Mouse (Mus musculus): ENCODE data around the gene Grin3b.

Gene Grin3b

DNA sequence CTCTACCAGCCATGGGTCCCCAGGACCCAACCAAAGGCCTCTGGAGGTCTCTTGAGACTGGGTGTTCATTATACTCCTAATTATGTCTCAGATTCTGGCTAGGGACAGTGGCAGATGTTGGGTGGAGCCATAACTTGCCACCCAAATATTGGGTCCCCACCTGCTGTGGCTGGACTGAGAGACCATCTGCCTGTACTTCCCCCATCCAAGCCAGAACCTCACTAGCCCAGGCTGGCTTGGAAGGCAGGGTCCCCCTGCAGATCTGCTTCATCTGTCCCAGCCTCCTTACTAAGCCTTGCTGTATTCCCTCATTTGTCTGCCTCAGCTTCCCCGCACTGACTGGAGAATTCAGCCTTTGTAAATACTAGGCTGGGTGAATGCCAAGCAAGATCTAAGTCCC lies 2.3 kb upstream of the Grin3b start:
- DNase-seq = no peak

DNA sequence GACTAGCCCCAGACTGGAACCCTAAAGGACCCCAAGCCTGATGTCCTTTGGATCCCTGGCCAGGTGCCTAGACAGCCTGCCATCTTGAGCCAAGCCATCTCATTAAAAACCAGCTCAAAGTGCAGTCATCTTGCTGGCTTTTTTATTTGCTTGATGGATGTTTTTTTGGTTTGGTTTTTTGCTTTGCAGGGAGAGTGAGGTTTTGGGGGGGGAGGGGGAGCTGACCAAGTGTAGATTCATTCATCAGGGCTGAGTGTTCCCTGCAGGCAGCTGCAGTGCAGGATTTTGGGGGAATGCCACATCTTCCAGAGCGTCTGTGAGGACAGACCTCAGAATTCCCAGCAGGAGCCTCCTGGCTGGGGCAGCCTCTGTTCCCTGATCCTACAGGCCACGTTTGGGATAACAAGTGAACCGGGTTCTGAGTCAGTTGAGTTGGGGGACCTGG lies 1.4 kb upstream of the Grin3b start:
- no peak for DNase-seq

DNA sequence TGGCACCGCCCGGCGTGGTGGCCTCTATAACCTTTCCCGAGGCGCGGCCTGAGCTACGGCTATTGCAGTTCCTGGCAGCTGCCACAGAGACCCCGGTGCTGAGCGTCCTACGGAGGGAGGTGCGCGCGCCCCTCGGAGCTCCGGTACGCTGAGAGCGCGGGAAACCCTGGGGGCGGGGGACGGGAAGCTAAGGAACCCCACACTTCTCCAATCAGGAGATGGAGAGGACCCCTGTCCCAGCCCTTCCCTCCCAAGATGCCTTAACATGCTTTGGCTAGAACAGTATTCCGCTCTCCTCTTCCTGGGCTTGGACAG lies 625 bp downstream of the Grin3b start:
- DNase-seq = no peak

DNA sequence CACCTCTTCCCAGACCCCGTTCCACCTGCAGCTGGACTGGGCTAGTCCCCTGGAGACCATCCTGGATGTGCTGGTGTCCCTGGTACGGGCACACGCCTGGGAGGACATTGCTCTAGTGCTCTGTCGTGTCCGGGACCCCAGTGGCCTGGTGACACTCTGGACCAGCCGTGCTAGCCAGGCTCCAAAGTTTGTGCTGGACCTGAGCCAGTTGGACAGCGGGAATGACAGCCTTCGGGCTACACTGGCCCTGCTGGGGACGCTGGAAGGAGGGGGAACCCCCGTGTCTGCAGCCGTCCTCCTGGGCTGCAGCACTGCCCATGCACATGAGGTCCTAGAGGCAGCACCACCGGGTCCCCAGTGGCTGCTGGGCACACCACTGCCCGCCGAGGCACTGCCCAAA lies 2.3 kb downstream of the Grin3b start:
- DNase-seq = peak in 1 of 2 experiments; percentile 68

DNA sequence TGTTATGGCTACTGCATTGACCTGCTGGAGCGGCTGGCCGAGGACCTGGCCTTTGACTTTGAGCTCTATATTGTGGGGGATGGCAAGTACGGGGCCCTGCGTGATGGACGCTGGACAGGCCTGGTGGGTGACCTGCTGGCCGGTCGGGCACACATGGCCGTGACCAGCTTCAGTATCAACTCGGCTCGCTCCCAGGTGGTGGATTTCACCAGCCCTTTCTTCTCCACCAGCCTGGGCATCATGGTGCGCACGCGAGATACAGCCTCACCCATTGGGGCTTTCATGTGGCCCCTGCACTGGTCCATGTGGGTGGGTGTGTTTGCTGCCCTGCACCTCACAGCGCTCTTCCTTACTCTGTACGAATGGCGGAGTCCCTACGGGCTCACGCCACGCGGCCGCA lies 3.6 kb downstream of the Grin3b start:
- no peak for DNase-seq

DNA sequence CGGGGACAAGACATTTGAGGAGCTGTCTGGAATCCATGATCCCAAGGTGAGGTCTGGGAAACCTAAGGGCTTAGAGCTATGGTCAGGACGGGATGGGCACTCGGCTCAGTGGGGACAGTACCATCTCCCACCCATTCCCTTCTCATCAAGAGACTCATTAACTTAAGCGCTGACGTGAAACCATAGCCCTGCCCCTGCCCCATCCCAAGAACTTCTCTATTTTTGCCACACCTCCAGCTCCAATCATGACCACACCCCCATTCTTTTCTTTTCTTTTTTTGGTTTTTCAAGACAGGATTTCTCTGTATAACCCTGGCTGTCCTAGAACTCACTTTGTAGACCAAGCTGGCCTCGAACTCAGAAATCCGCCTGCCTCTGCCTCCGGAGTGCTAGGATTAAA lies 4.2 kb downstream of the Grin3b start:
- no peak for DNase-seq

DNA sequence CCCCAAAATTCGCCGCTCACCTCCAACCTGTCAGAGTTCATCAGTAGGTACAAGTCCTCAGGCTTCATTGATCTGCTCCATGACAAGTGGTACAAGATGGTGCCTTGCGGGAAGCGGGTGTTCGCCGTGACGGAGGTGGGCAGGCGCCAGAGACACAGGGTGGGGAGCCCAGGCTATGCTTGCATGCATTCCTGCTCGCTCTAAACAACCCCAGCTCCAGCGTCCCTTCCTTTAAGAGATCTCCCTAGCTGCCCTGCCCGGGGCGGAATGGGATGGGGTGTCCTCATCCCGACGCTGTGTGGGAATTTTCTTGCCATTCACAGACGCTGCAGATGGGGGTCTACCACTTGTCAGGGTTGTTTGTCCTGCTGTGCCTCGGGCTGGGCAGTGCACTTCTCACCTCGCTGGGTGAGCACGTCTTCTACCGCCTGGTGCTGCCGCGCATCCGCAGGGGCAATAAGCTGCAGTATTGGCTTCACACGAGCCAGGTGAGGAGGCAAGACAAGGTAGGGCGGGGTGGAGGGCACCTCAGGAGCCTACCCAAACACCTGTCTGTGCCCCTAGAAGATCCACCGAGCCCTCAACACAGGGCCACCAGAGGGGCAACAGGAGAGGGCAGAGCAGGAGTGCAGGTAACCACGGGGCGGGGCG lies 5.7 kb downstream of the Grin3b start:
- DNase-seq = no peak

DNA sequence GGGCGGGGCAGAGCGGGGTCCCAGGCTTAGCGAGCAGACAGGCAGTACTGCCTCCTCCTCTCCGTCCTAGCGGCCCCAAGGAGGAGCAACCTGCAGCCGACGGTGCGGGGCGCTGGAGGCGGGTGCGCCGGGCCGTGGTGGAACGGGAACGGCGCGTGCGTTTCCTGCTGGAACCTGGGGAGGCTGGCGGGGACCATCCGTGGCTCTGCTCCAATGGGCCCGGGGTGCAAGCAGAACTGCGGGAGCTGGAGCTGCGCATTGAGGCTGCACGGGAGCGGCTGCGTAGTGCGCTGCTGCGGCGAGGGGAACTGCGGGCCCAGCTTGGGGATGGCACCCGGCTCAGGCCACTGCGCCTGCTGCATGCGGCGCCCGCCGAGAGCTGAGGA lies 6.2 kb downstream of the Grin3b start:
- DNase-seq = no peak

DNA sequence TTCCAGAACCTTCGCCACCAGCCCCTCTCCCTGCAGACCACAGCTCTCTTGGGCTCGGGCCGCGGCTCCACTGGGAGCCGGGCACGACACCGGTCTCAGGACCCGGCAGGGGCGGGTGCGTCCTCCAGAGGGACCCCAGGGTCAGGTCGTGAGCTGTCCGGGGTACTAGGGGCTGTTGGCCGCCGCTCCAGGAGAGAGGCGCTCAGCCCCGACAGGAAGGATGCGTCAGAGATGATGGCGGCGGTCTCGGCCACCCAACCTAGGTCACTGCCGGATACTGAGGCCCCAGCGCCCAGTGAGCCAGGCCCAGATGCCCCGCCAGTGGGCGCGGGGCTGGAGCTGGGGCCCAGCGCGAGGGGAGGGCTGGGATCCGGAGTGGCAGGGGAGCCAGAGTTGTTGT lies 6.8 kb downstream of the Grin3b start:
- DNase-seq = no peak

DNA sequence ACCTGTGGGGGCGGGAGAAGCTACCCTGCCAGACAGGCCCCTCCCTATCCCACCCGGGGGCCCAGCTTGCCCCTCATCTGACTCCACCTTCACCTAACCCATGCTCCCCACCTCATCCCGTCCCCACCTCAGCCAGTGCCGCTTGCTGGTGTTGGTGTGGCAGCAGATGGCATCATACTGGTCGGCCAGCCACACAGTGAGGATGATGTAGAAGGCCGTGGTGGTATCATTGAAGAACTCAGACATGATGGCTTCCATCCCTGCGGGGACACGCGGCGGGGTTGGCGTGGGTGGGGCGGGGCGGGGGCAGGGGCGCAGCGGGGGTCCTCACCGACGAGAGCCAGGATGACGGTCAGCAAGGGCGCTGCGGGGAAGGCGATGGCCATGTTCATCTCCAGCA lies 7.5 kb downstream of the Grin3b start:
- no peak for DNase-seq

DNA sequence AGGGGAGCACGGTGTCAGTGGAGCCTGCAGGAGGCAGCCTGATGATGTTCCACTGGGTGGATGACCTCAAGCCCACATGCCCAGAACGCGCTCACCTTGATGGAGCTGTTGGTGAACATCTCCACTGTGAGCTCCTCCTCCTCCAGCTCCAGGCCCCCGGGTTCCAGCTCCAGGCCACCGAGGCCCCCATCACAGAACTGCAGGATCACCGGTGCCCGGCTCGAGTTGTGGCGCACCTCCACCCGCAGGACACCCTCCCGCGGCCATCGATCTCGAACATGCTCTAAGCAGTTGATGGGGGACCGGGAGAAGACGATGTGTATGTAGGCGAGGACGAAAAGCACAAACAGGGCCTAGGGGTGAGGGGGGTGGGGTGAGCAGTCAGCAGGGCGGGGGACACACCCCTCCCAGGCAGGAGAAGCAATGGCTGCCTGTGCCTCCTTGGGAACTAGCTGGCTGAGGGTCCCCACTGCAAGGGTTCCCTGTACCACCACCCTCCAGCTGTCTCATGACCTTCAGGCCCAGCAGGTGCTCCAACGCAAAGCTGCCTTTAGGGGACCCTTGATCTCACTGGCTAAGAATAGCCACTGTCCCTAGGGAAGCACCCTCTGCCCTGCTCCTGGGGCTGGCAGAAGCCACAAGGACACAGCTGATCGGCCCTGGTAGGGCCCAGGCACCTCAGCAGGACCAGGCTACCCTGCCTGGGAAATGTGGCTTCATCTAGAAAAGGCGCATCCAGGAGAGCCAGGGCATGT lies 9.1 kb downstream of the Grin3b start:
- DNase-seq = no peak

DNA sequence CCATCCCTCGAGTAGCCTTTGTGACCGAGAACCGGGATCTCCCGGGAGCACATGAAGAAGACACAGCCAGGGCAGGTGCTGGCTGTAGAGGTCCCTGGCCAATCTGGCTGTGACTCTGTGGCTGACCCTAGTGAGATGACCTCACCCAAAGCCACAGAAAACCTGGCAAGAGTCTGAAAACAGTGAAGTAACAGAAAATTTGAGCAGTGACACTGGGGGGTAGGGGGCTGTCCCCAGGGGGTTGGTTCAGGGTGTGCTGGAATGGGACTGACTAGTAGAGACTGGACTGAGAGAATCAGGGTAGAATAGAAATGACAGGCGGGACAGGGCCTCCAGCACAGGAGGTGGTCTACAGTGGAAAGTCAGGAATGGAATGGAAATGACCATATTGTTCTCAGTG lies 12.7 kb downstream of the Grin3b start:
- DNase-seq = no peak

DNA sequence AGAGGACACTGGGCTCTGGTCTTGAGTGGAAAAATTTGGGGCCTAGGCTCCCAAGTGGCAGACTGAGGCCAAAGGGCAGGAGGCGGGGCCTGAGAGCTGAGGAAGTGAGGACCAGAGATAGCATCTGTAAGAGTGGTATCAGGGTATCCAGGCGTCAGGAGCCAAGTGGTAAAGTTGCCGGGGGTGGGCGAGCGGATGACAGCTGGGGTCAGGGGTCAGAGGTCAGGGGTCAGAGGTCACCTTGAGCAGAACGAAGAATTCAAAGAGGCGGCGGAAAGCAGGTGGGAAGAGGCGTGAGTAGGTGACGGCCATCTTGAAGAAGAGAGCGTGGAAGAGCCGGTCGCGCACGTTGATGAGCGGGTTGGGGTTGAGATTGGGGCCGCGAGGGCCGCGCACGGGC lies 13.2 kb downstream of the Grin3b start:
- DNase-seq = peak; percentile 69 to 72

DNA sequence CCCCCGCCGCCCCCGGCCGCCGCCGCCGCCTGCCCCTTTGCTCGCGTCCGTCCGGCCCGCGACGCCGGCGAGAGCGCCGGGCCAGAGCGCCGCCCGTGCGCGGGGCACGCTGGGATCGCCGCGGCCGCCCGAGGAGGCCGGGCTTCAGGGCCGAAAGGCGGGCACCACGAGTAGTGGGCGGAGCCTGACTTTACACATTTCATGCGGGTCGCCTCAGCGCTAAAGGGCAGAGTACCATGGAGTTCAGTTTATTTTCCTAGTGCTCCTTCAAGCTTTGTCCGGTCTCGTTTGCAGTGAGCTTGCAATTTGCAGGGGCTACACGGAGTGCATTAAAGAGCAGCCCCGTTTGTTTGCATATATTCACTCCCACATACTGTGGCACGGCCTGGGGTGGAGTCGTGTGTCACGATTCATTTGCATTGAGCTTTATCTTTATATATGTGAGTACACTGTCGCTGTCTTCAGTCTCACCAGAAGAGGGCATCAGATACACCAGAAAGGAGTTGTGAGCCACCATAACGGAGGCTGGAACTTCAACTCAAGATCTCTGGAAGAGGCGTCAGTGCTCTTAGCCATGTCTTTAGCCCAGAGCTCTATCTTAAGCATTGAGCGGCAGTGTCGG lies 13.8 kb downstream of the Grin3b start, which contains the start of gene Tmem259:
Tmem259 (minus strand) TSS at position 136 of the 622 bp plus-strand sequence.
- peak; percentile 91 to 94 for DNase-seq

DNA sequence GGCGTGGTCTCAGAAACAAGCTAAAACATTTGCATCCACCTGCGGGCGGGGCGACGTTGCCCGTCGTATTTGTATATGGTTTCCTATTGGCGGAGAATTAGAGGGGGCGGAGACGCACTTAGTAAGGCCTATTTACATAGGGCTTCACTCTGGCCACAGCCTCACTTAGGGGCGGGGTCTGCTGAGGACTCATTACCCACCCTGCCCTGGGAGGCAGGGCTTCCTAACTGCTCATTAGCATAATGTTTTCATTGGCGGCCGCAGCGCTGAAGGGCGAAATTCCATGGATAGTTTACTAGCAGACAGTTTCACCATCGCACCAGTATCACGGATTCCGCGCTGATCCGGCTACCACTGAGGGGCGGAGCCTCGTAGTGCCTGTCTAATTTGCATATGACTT lies 14.4 kb downstream of the Grin3b start:
- DNase-seq = peak; percentile 96 to 99

DNA sequence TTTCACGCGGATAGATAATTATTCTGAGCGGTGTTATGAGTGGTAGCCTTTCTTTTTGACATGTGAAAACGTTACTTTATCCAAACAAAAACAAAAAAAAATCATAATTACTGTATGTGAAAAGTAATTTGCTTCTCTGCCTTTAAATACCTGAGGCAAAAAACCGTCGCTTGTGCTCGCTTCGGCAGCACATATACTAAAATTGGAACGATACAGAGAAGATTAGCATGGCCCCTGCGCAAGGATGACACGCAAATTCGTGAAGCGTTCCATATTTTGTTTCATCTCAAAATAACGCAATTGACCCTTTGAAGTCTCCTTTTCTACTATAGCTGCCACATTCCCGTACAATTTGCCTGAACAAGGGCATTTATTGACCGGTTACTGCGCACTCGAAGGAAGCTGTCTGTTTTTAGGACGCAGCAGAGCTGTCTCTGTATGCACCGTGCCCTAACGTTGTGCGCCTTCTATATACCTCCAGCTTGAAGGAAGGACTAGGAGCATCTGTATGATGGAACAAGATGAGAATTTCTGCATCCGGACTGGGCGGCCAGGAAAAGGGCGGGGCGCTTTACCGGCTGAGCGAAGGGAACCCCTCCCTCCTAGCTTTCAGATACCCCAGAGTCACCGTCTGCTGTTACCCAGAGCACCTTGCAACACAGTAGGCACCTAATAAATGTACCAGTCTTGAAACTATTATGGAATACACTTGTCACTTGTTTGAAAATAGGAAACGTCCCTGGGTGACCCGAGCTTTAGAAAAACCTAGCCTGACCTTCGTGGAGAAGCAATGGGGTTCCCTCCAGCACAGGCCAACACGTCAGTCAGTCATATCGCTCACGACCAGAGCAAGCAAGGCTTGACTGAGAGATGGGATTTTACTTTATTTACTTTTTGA lies 15.1 kb downstream of the Grin3b start:
- DNase-seq = peak; percentile 79 to 84

DNA sequence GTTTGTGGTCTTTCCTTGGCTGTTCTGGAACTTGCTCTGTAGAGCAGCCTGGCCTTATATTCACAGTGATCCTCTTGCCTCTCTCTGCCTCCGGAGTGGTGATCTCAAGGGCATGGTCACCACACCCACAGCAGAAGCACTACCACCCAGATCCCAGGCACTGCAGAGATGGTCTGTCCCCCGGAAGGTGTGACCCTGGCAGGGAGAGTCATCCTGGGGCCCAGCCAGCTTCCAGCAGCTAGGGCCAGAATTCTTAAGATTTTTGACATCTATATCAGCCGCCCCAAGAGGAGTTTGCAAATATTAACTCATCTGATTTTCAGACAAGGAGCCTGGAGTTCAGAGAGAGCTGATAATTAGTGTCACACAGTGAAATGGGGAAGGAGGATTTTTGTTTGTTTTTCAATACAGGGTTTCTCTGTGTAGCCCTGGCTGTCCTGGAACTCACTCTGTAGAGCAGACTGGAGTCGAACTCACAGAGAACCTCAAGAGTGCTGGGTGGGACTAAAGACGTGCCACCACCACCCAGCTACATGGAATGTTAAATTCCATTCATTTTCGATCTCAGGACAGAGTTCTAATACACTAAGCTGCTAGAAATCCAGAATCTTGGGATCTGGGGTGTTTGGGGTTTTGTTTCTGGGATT lies 15.8 kb downstream of the Grin3b start:
- DNase-seq = peak; percentile 72 to 89

DNA sequence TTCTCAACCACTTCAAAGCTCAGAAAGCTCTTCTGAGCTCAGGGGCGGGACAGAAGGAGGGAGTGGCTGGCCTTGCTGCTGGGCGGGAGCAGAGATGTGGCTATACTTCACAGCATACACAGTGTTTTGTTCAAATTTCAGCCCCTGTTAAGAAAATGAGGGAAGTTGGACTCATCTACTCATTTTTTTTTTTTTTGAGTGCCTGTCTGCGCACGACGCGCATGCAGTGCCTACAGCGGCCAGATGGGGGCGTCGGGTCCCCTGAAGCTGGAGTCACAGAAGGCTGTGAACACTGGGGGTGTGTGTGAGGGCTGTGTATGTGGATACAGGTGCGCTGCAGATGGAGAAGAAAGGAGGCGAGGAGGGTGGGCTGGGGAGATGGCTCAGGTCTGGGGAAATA lies 16.4 kb downstream of the Grin3b start:
- DNase-seq = peak; percentile 94 to 95

DNA sequence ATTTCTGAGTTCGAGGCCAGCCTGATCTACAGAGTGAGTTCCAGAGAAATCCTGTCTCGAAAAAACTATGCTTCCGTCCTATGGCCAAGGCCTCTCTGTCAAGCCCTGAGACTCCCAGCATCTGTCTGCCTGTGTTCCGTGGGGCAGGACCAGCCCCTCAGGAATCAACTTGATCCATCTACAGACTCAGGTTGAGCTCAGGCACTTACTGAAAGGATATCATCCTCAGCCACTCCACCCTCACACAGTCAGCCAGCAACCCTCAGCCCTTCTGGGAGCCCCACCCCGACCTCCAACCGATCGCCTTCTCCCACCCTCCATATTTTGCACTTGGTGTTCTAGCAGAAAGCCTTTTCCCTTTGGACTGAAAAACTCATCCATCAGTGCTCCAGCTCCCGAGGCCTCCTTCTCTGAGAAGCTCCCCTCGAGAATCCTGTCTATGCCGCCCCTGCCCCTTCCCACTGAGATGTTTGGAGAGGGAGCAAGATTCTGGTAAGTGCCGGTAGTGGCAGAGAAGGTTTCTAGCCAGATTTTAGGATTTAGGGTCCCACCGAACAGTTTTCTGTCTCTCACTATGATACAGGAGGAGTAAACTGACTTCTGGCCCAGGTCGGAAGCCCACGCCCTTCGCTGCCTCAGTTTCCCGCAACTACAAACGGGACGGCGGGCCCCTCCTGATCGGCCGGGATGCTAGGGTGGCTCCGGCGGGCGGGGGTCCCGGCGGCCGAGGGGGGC lies 17.4 kb downstream of the Grin3b start:
- DNase-seq = peak in 1 of 2 experiments; percentile 44

DNA sequence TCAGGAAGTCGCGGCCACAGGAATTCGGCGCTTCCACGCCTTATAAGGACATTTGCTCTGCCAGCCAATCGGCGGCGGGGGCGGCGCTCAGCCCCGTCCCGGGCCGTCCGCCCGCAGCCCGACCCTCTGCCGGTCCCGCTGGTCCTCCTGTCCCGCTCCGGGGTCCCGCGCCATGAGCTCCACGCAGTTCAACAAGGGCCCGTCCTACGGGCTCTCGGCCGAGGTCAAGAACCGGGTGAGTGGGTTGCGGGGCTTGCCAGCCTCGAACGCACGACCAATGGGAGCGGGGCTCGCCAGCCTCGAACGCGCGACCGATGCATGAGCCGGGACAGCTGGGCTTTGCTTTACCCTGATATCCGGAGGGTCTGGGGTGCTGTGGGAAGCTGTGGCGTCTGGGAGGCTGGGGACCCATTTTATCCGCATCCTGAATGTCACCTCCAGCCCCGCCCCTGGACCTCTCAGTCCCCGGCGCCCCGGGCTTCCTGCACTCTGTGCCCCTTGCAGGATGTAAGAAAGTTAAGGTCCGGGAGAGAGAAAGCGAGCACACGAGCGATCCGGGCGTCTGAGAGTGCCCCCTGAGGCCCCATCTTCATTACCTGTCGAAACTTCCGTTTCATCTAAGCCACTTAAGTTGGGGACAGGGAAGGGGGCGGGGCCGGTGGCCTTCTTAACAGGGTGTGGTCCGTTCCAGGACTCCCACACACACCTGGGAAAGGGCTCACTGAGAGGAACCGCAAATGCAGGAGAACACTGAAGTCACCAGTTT lies 18.2 kb downstream of the Grin3b start, which contains the start of gene Cnn2:
Cnn2 (plus strand) TSS at position 79 of the 766 bp plus-strand sequence.
- peak; percentile 84 to 92 for DNase-seq

DNA sequence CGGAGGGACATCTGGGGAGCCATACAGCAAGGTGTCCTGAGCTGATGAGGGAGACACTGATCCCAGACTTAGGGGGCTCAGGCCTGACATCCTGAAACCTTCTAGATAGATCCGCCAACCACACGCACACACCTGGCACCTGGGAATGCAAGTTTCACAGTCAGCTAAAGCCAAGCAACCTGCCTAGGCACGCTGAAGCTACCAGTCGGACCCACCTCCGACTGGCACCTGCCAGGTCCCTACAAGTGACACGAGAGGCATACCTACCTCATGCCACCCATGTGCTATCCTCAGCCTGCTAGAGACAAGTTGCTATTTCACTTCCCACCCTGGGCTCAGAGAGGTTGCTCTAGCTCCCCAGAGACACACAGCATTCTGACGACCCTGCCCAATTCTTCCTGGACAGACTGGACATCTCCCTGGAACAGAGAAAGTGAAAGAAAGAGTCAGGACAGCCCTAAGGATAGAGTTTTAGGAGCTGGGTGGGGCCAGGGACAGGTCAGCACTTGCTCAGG lies 18.8 kb downstream of the Grin3b start:
- DNase-seq = no peak

Measured in lung, postnatal 4 days (tissue).